Mouse (Mus musculus) CH12.LX (cell line): Measurements from ENCODE around the gene Fadd.

Source experiments
- CHD1 ChIP-seq: IDR thresholded peaks from 2 replicates; pipeline ENCODE4 v1.6.1; 2012; ENCODE audit warnings: low read depth, low read length, improper control_type of control experiment, inconsistent platforms
- CTCF ChIP-seq, 2 experiments: IDR thresholded peaks in 1 of 2; conservative IDR thresholded peaks in 1 of 2; 2 replicates each; pipeline ENCODE4 v1.5.1; 2011 to 2012; ENCODE audit warnings: low read depth in 2 of 2, low read length in 2 of 2, improper control_type of control experiment in 1 of 2, inconsistent platforms in 1 of 2, mild to moderate bottlenecking in 1 of 2, moderate library complexity in 1 of 2
- IRF4 ChIP-seq: IDR thresholded peaks from 2 replicates; pipeline ENCODE4 v1.6.1; 2014; ENCODE audit warnings: low read depth, mild to moderate bottlenecking, inconsistent platforms, low read length, improper control_type of control experiment
- MAFK ChIP-seq: IDR thresholded peaks from 2 replicates; pipeline ENCODE4 v1.6.1; 2011; ENCODE audit warnings: low read length, improper control_type of control experiment; ENCODE audit not compliant: insufficient replicate concordance
- MAX ChIP-seq: IDR thresholded peaks from 2 replicates; pipeline ENCODE4 v1.6.1; 2011; ENCODE audit warnings: low read length, improper control_type of control experiment
- MEF2A ChIP-seq: IDR thresholded peaks from 2 replicates; pipeline ENCODE4 v1.6.1; 2014; ENCODE audit warnings: low read depth, mild to moderate bottlenecking, inconsistent platforms, low read length, improper control_type of control experiment, borderline replicate concordance
- MXI1 ChIP-seq: IDR thresholded peaks from 2 replicates; pipeline ENCODE4 v1.6.1; 2011; ENCODE audit warnings: mild to moderate bottlenecking, low read depth, low read length, improper control_type of control experiment
- NRF1 ChIP-seq: IDR thresholded peaks from 2 replicates; pipeline ENCODE4 v1.6.1; 2014; ENCODE audit warnings: low read depth, mild to moderate bottlenecking, inconsistent platforms, low read length, improper control_type of control experiment, moderate library complexity
- POLR2A ChIP-seq: IDR thresholded peaks from 2 replicates; pipeline ENCODE4 v1.6.1; 2011; ENCODE audit warnings: low read depth, mild to moderate bottlenecking, improper control_type of control experiment, low read length
- TCF12 ChIP-seq: IDR thresholded peaks from 2 replicates; pipeline ENCODE4 v1.6.1; 2014; ENCODE audit warnings: low read depth, mild to moderate bottlenecking, inconsistent platforms, low read length, improper control_type of control experiment

DNA sequence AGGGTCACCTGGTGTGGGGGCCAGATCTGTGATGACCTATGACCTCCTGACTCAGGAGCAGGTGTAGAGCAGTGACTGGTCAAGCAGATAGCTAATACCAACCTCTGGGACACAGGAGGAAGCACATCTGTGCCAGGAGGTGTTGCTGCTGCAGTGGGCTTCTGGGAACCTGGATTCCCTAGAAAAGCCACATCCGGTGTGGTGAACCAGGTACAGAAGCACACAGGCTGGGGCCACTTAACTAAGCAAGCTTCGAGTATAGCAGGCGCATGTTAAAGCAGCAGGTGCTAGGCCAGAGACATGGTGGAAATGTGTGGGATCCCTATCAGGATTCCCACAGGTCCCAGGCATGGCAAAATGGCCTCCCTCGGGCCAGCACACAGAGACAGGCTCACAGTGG lies 21.7 kb downstream of the Fadd start:
- TF ChIP-seq MEF2A = no peak
- TF ChIP-seq CTCF (conservative IDR thresholded peaks at IDR 0.05 in 1 of 2, IDR thresholded peaks at IDR 0.05 in 1 of 2; ENCODE audit: low read depth in 2 of 2, low read length in 2 of 2) = no peak
- no peak for TF ChIP-seq IRF4
- TF ChIP-seq POLR2A = no peak
- no peak for TF ChIP-seq MAX
- TF ChIP-seq MAFK = no peak
- TF ChIP-seq CHD1 = no peak
- no peak for TF ChIP-seq TCF12
- TF ChIP-seq NRF1 = no peak
- TF ChIP-seq MXI1 = no peak
